Mouse (Mus musculus) cortical plate, adult 2 months (tissue): ENCODE data around the gene Fam72a.

Experiments used
- CTCF ChIP-seq: fragments of 200-500 bp; IDR thresholded peaks from 2 replicates; pipeline ENCODE4 v1.5.1; 2011; ENCODE audit warnings: mild to moderate bottlenecking, control low read depth, low read length; ENCODE audit not compliant: insufficient read depth; ENCODE audit errors: extremely low read depth
- POLR2A ChIP-seq: fragments of 200-500 bp; IDR thresholded peaks from 2 replicates; pipeline ENCODE4 v1.6.1; 2011; ENCODE audit warnings: mild to moderate bottlenecking, low read length, control low read depth; ENCODE audit not compliant: insufficient read depth; ENCODE audit errors: extremely low read depth

DNA sequence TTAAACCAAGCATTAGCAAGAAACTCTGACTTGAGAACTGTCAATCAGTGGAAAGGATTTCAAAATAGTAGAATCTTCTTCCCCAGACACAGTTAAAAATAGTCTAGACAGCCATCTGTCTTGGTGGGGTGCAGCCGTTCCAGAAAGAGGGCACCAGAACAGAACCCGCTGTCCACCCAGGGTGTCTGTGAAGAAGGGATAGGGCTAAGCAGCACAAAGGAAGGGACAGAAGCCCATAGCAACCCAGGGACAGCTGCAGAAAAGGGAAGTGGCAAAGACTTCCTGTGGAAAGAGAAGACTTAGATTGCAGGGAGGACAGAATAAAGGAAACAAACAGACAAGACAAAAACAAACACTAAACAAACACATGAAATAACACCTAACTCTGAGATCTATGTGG is 35.3 kb upstream of the Fam72a start:
- TF ChIP-seq CTCF (no peak), POLR2A (no peak)
